Mouse (Mus musculus): Measurements from ENCODE around the gene Map2k6.
A peak's percentile ranks its signal among the peaks of the same experiment; 100 is the strongest.

Gene Map2k6

GRCm38 (mm10) chr11:110572548-110572947, 173.6 kb downstream of the Map2k6 start:
- DNase-seq: peak; percentile 3
